Mouse (Mus musculus): ENCODE results near the gene Gm5244.

The Gm5244 gene

GRCm38 (mm10) chr19:12846382-12846781 is at the start of gene Gm5244:
Gm5244 (plus strand) TSS chr19:12846682.
- no peak for DNase-seq (ENCODE audit: low spot score)

- DNase-seq (ENCODE audit: low spot score), result no peak
Observed at GRCm38 (mm10) chr19:12797071-12797470, 49.4 kb upstream of the Gm5244 start.

- no peak for DNase-seq (ENCODE audit: low spot score)
Observed at GRCm38 (mm10) chr19:12798404-12798803, 48.1 kb upstream of the Gm5244 start.

- DNase-seq (ENCODE audit: low spot score), result no peak
Observed at GRCm38 (mm10) chr19:12799081-12799480, 47.4 kb upstream of the Gm5244 start.

- no peak for DNase-seq (ENCODE audit: low spot score)
Observed at GRCm38 (mm10) chr19:12800621-12801020, 45.9 kb upstream of the Gm5244 start.

GRCm38 (mm10) chr19:12801046-12801445 is 45.4 kb upstream of the Gm5244 start:
- no peak for DNase-seq (ENCODE audit: low spot score)

- DNase-seq (ENCODE audit: low spot score), result no peak
Observed at GRCm38 (mm10) chr19:12802830-12803229, 43.7 kb upstream of the Gm5244 start.

- no peak for DNase-seq (ENCODE audit: low spot score)
Observed at GRCm38 (mm10) chr19:12804237-12804636, 42.2 kb upstream of the Gm5244 start.

- no peak for DNase-seq (ENCODE audit: low spot score)
Observed at GRCm38 (mm10) chr19:12805730-12806129, 40.8 kb upstream of the Gm5244 start.

GRCm38 (mm10) chr19:12806214-12806613 is 40.3 kb upstream of the Gm5244 start:
- DNase-seq (ENCODE audit: low spot score), result no peak

GRCm38 (mm10) chr19:12812644-12813364 is 33.7 kb upstream of the Gm5244 start:
- no peak for DNase-seq (ENCODE audit: low spot score)

- DNase-seq (ENCODE audit: low spot score), result no peak
Observed at GRCm38 (mm10) chr19:12813883-12814282, 32.6 kb upstream of the Gm5244 start.

GRCm38 (mm10) chr19:12818507-12818906 is 28.0 kb upstream of the Gm5244 start:
- DNase-seq (ENCODE audit: low spot score), result no peak

GRCm38 (mm10) chr19:12820383-12820782 is 26.1 kb upstream of the Gm5244 start:
- no peak for DNase-seq (ENCODE audit: low spot score)

- DNase-seq (ENCODE audit: low spot score), result no peak
Observed at GRCm38 (mm10) chr19:12824549-12824948, 21.9 kb upstream of the Gm5244 start.

- DNase-seq (ENCODE audit: low spot score), result no peak
Observed at GRCm38 (mm10) chr19:12830823-12831430, 15.6 kb upstream of the Gm5244 start.

GRCm38 (mm10) chr19:12831559-12831958 is 14.9 kb upstream of the Gm5244 start:
- DNase-seq (ENCODE audit: low spot score), result no peak

- no peak for DNase-seq (ENCODE audit: low spot score)
Observed at GRCm38 (mm10) chr19:12833625-12834024, 12.9 kb upstream of the Gm5244 start.

GRCm38 (mm10) chr19:12838507-12838906 is 8.0 kb upstream of the Gm5244 start:
- no peak for DNase-seq (ENCODE audit: low spot score)

- DNase-seq (ENCODE audit: low spot score), result no peak
Observed at GRCm38 (mm10) chr19:12856983-12857382, 10.5 kb downstream of the Gm5244 start, which contains the start of gene Olfr1444. Olfr1444 (plus strand) TSS chr19:12857283.

- no peak for DNase-seq (ENCODE audit: low spot score)
Observed at GRCm38 (mm10) chr19:12883555-12883954, 37.1 kb downstream of the Gm5244 start, which contains the start of gene Olfr1445. Olfr1445 (plus strand) TSS chr19:12883855.

GRCm38 (mm10) chr19:12893424-12893823 is 46.9 kb downstream of the Gm5244 start, which contains the start of gene Olfr1446:
Olfr1446 (minus strand) TSS chr19:12893524.
- no peak for DNase-seq (ENCODE audit: low spot score)
